Mouse (Mus musculus): ENCODE measurements around the gene Cdk1. TPM values are rescaled to one million over a fixed set of nuclear protein-coding genes. Genes with fewer than 3 reads are reported as not detected.

The Cdk1 gene
- polyA plus RNA-seq, 1 experiment = 24.3 TPM

- no peaks in the 10 kb centered on the region for H3K36me3 ChIP-seq (replicated peaks; ENCODE audit: low read length)
- peaks cover 42% of the 10 kb centered on the region for H3K9me3 ChIP-seq
- H3K27me3 ChIP-seq (replicated peaks) = peaks cover 23% of the 10 kb centered on the region
- H3K4me1 ChIP-seq = peaks cover 4% of the 10 kb centered on the region
- no peak for TF ChIP-seq GATA1 (IDR thresholded peaks at IDR 0.05; ENCODE audit: borderline replicate concordance, low read length)
- TF ChIP-seq FLI1 (IDR thresholded peaks at IDR 0.05; ENCODE audit: low read length) = no peak
- peak overlapping the region; percentile 9 for H3K4me3 ChIP-seq (replicated peaks)
These were observed 31.8 kb downstream of the Cdk1 start for GRCm38 (mm10) chr10:69320667-69321518.

GRCm38 (mm10) chr10:69318514-69318913, 34.2 kb downstream of the Cdk1 start:
- Histone ChIP-seq H3K4me1 (peaks cover 4% of the 10 kb centered on the region), H3K36me3 (replicated peaks; ENCODE audit: low read length) (no peaks in the 10 kb centered on the region), H3K9me3 (peaks cover 44% of the 10 kb centered on the region), H3K27me3 (replicated peaks) (peaks cover 25% of the 10 kb centered on the region), H3K4me3 (replicated peaks) (no peak overlapping the region)
- no peak for TF ChIP-seq GATA1 (IDR thresholded peaks at IDR 0.05; ENCODE audit: borderline replicate concordance, low read length)
- no peak for TF ChIP-seq FLI1 (IDR thresholded peaks at IDR 0.05; ENCODE audit: low read length)

- H3K27me3 ChIP-seq (replicated peaks) = peaks cover 19% of the 10 kb centered on the region
- peaks cover 31% of the 10 kb centered on the region for H3K9me3 ChIP-seq
- no peaks in the 10 kb centered on the region for H3K36me3 ChIP-seq (replicated peaks; ENCODE audit: low read length)
- no peak overlapping the region for H3K4me3 ChIP-seq (replicated peaks)
- no peak for TF ChIP-seq GATA1 (IDR thresholded peaks at IDR 0.05; ENCODE audit: borderline replicate concordance, low read length)
- TF ChIP-seq FLI1 (IDR thresholded peaks at IDR 0.05; ENCODE audit: low read length) = no peak
- H3K4me1 ChIP-seq = no peaks in the 10 kb centered on the region
These were observed 38.8 kb downstream of the Cdk1 start for GRCm38 (mm10) chr10:69313944-69314343.

- H3K9me3 ChIP-seq = peaks cover 11% of the 10 kb centered on the region
- TF ChIP-seq GATA1 (IDR thresholded peaks at IDR 0.05; ENCODE audit: borderline replicate concordance, low read length) = no peak
- no peak for TF ChIP-seq FLI1 (IDR thresholded peaks at IDR 0.05; ENCODE audit: low read length)
- H3K4me3 ChIP-seq (replicated peaks) = no peak overlapping the region
- peaks cover 18% of the 10 kb centered on the region for H3K27me3 ChIP-seq (replicated peaks)
- H3K4me1 ChIP-seq = peaks cover 4% of the 10 kb centered on the region; the same call in 1 of the 2 replicates
- H3K36me3 ChIP-seq (replicated peaks; ENCODE audit: low read length) = no peaks in the 10 kb centered on the region
These were observed 40.9 kb downstream of the Cdk1 start for GRCm38 (mm10) chr10:69311867-69312266.

GRCm38 (mm10) chr10:69309109-69309508, 43.6 kb downstream of the Cdk1 start:
- peaks cover 4% of the 10 kb centered on the region; the same call in 1 of the 2 replicates for H3K9me3 ChIP-seq
- no peaks in the 10 kb centered on the region for H3K36me3 ChIP-seq (replicated peaks; ENCODE audit: low read length)
- H3K27me3 ChIP-seq (replicated peaks) = peaks cover 19% of the 10 kb centered on the region
- peaks cover 12% of the 10 kb centered on the region for H3K4me1 ChIP-seq
- TF ChIP-seq GATA1 (IDR thresholded peaks at IDR 0.05; ENCODE audit: borderline replicate concordance, low read length) (no peak), FLI1 (IDR thresholded peaks at IDR 0.05; ENCODE audit: low read length) (no peak)
- no peak overlapping the region for H3K4me3 ChIP-seq (replicated peaks)

- H3K4me3 ChIP-seq (replicated peaks) = no peak overlapping the region
These were observed 45.7 kb downstream of the Cdk1 start for GRCm38 (mm10) chr10:69307067-69307466.

GRCm38 (mm10) chr10:69306205-69306604, 46.5 kb downstream of the Cdk1 start:
- no peak overlapping the region for H3K4me3 ChIP-seq (replicated peaks)
- H3K27me3 ChIP-seq (replicated peaks) = peaks cover 18% of the 10 kb centered on the region
- no peak for TF ChIP-seq GATA1 (IDR thresholded peaks at IDR 0.05; ENCODE audit: borderline replicate concordance, low read length)
- no peak for TF ChIP-seq FLI1 (IDR thresholded peaks at IDR 0.05; ENCODE audit: low read length)
- peaks cover 12% of the 10 kb centered on the region for H3K4me1 ChIP-seq
- H3K9me3 ChIP-seq = no peaks in the 10 kb centered on the region
- H3K36me3 ChIP-seq (replicated peaks; ENCODE audit: low read length) = no peaks in the 10 kb centered on the region

More at GRCm38 (mm10) chr10:69307067-69307466, 45.7 kb downstream of the Cdk1 start:
- Histone ChIP-seq H3K4me1 (peaks cover 12% of the 10 kb centered on the region), H3K27me3 (replicated peaks) (peaks cover 21% of the 10 kb centered on the region), H3K36me3 (replicated peaks; ENCODE audit: low read length) (no peaks in the 10 kb centered on the region), H3K9me3 (peaks cover 3% of the 10 kb centered on the region; the same call in 1 of the 2 replicates)
- no peak for TF ChIP-seq FLI1 (IDR thresholded peaks at IDR 0.05; ENCODE audit: low read length)
- TF ChIP-seq GATA1 (IDR thresholded peaks at IDR 0.05; ENCODE audit: borderline replicate concordance, low read length) = no peak

GRCm38 (mm10) chr10:69305600-69305999, 47.1 kb downstream of the Cdk1 start:
- Histone ChIP-seq H3K9me3 (no peaks in the 10 kb centered on the region), H3K4me3 (replicated peaks) (no peak overlapping the region), H3K36me3 (replicated peaks; ENCODE audit: low read length) (no peaks in the 10 kb centered on the region), H3K4me1 (peaks cover 12% of the 10 kb centered on the region), H3K27me3 (replicated peaks) (peaks cover 18% of the 10 kb centered on the region)
- TF ChIP-seq FLI1 (IDR thresholded peaks at IDR 0.05; ENCODE audit: low read length) (no peak), GATA1 (IDR thresholded peaks at IDR 0.05; ENCODE audit: borderline replicate concordance, low read length) (no peak)

GRCm38 (mm10) chr10:69304819-69305218, 47.9 kb downstream of the Cdk1 start:
- peaks cover 3% of the 10 kb centered on the region; the same call in 1 of the 2 replicates for H3K9me3 ChIP-seq
- H3K27me3 ChIP-seq (replicated peaks) = peaks cover 14% of the 10 kb centered on the region
- peaks cover 12% of the 10 kb centered on the region for H3K4me1 ChIP-seq
- no peak overlapping the region for H3K4me3 ChIP-seq (replicated peaks)
- no peaks in the 10 kb centered on the region for H3K36me3 ChIP-seq (replicated peaks; ENCODE audit: low read length)
- no peak for TF ChIP-seq GATA1 (IDR thresholded peaks at IDR 0.05; ENCODE audit: borderline replicate concordance, low read length)
- no peak for TF ChIP-seq FLI1 (IDR thresholded peaks at IDR 0.05; ENCODE audit: low read length)

GRCm38 (mm10) chr10:69302667-69303066, 50.1 kb downstream of the Cdk1 start:
- H3K4me3 ChIP-seq (replicated peaks) = no peak overlapping the region
- no peaks in the 10 kb centered on the region for H3K36me3 ChIP-seq (replicated peaks; ENCODE audit: low read length)
- H3K4me1 ChIP-seq = peaks cover 12% of the 10 kb centered on the region
- peaks cover 8% of the 10 kb centered on the region for H3K9me3 ChIP-seq
- TF ChIP-seq FLI1 (IDR thresholded peaks at IDR 0.05; ENCODE audit: low read length) (no peak), GATA1 (IDR thresholded peaks at IDR 0.05; ENCODE audit: borderline replicate concordance, low read length) (no peak)
- H3K27me3 ChIP-seq (replicated peaks) = peaks cover 5% of the 10 kb centered on the region

All from megakaryocyte, embryonic 14.5 days (primary cell).